Mouse (Mus musculus) hindbrain, postnatal 0 days (tissue): ENCODE measurements at regions not wholly inside any gene's neighbourhood (a gene's known extent, or its start where the extent isn't known, plus 50 kb on each side); places are given as distances from the start of the nearest gene placed in this dataset.
A peak's percentile ranks its signal among the peaks of the same experiment; 100 is the strongest.

ENCODE experiments used
- ATAC-seq: fragments of 200-750 bp; cut with Nextera tagmentation; 2 replicates; pipeline ENCODE4 v1.8.0; 2017; ENCODE audit warnings: mild to moderate bottlenecking, moderate TSS enrichment, moderate library complexity
- DNase-seq: peaks from one replicate; pipeline ENCODE4 v3.0.0-alpha.2; 2015; ENCODE audit warnings: low spot score
- H3K27ac ChIP-seq: fragments of 300-500 bp; sonication (generic); 2 replicates; pipeline ENCODE4 v1.5.1; 2014; ENCODE audit warnings: mild to moderate bottlenecking
- H3K27me3 ChIP-seq: fragments of 300-500 bp; sonication (generic); 2 replicates; pipeline ENCODE4 v1.6.1; 2014; ENCODE audit warnings: low read length, mixed read lengths; ENCODE audit not compliant: insufficient read depth
- H3K36me3 ChIP-seq: fragments of 300-500 bp; sonication (generic); 2 replicates; pipeline ENCODE4 v1.6.1; 2014; ENCODE audit warnings: low read length, mixed read lengths; ENCODE audit not compliant: insufficient read depth
- H3K4me1 ChIP-seq: fragments of 300-500 bp; sonication (generic); 2 replicates; pipeline ENCODE4 v1.6.1; 2014; ENCODE audit warnings: antibody characterized with exemption, low read length, mixed read lengths; ENCODE audit not compliant: insufficient read depth
- H3K4me2 ChIP-seq: fragments of 300-500 bp; sonication (generic); 2 replicates; pipeline ENCODE4 v1.6.1; 2014; ENCODE audit warnings: low read depth, mild to moderate bottlenecking, low read length, moderate library complexity, mixed read lengths
- H3K4me3 ChIP-seq: fragments of 300-500 bp; sonication (generic); 2 replicates; pipeline ENCODE4 v1.5.1; 2014; ENCODE audit warnings: low read length
- H3K9ac ChIP-seq: fragments of 300-500 bp; sonication (generic); replicated peaks from 2 replicates; pipeline ENCODE4 v1.6.1; 2014; ENCODE audit warnings: mild to moderate bottlenecking, low read length, moderate library complexity, mixed read lengths
- H3K9me3 ChIP-seq: fragments of 300-500 bp; sonication (generic); 2 replicates; pipeline ENCODE4 v1.6.1; 2016; ENCODE audit warnings: low read length, mixed read lengths
- CTCF ChIP-seq: IDR thresholded peaks from 2 replicates; pipeline ENCODE4 v1.5.1; 2016; ENCODE audit warnings: antibody characterized with exemption, control low read depth, low read depth
- WGBS: fragments of 180-500 bp; shearing (Covaris S2); extraction: QIAGEN DNeasy Blood & Tissue Kit; methylation state at CpG from one replicate; pipeline ENCODE4 v1.1.7; 2014; 5-methylcytosine and 5-hydroxymethylcytosine counted together

GRCm38 (mm10) chr3:52929827-52930605 lies 87.0 kb downstream of the Cog6 start:
- H3K27ac ChIP-seq, result no peak overlapping the region
- H3K4me1 ChIP-seq, result no peaks in the 10 kb centered on the region
- H3K9ac ChIP-seq, result no peak overlapping the region
- no peak for DNase-seq
- H3K27me3 ChIP-seq, result no peaks in the 10 kb centered on the region
- 82% methylated on average over 13 of the region's 13 CpGs for WGBS
- no peak overlapping the region for H3K4me3 ChIP-seq
- no peak for ATAC-seq
- TF ChIP-seq CTCF, result no peak
- no peak overlapping the region for H3K4me2 ChIP-seq
- no peaks in the 10 kb centered on the region for H3K9me3 ChIP-seq
- no peaks in the 10 kb centered on the region for H3K36me3 ChIP-seq

- DNase-seq, result no peak
- Histone ChIP-seq H3K27ac (no peak overlapping the region), H3K9ac (no peak overlapping the region), H3K4me3 (no peak overlapping the region), H3K9me3 (no peaks in the 10 kb centered on the region), H3K36me3 (no peaks in the 10 kb centered on the region), H3K27me3 (no peaks in the 10 kb centered on the region), H3K4me1 (no peaks in the 10 kb centered on the region), H3K4me2 (no peak overlapping the region)
- 63% methylated on average over 12 of the region's 12 CpGs for WGBS
- no peak for ATAC-seq
- no peak for TF ChIP-seq CTCF
Measured at GRCm38 (mm10) chr3:52927361-52927841, 89.6 kb downstream of the Cog6 start.

- Histone ChIP-seq H3K36me3 (no peaks in the 10 kb centered on the region), H3K4me3 (no peak overlapping the region), H3K9me3 (no peaks in the 10 kb centered on the region), H3K27ac (no peak overlapping the region), H3K9ac (no peak overlapping the region), H3K4me1 (no peaks in the 10 kb centered on the region), H3K27me3 (no peaks in the 10 kb centered on the region), H3K4me2 (no peak overlapping the region)
- 43% methylated on average over 3 of the region's 3 CpGs for WGBS
- ATAC-seq (no peak), DNase-seq (no peak)
- TF ChIP-seq CTCF, result no peak
Measured at GRCm38 (mm10) chr3:52926549-52926948, 90.5 kb downstream of the Cog6 start.

GRCm38 (mm10) chr3:52925223-52925622 lies 91.8 kb downstream of the Cog6 start:
- ATAC-seq, result no peak
- no peaks in the 10 kb centered on the region for H3K4me1 ChIP-seq
- DNase-seq, result peak; percentile 35
- no peak overlapping the region for H3K4me2 ChIP-seq
- H3K27ac ChIP-seq, result no peak overlapping the region
- no peak overlapping the region for H3K9ac ChIP-seq
- WGBS, result 60% methylated on average over 3 of the region's 3 CpGs
- no peaks in the 10 kb centered on the region for H3K9me3 ChIP-seq
- no peaks in the 10 kb centered on the region for H3K27me3 ChIP-seq
- H3K36me3 ChIP-seq, result no peaks in the 10 kb centered on the region
- peak; percentile 60 for TF ChIP-seq CTCF
- no peak overlapping the region for H3K4me3 ChIP-seq

- Histone ChIP-seq H3K4me3 (no peak overlapping the region), H3K9ac (no peak overlapping the region), H3K27me3 (no peaks in the 10 kb centered on the region), H3K36me3 (no peaks in the 10 kb centered on the region), H3K27ac (no peak overlapping the region), H3K4me2 (no peak overlapping the region), H3K4me1 (no peaks in the 10 kb centered on the region), H3K9me3 (no peaks in the 10 kb centered on the region)
- DNase-seq, result no peak
- 44% methylated on average over 2 of the region's 2 CpGs for WGBS
- no peak for TF ChIP-seq CTCF
- no peak for ATAC-seq
Measured at GRCm38 (mm10) chr3:52924631-52925030, 92.4 kb downstream of the Cog6 start.

GRCm38 (mm10) chr3:52923824-52924559 lies 93.0 kb downstream of the Cog6 start:
- no peaks in the 10 kb centered on the region for H3K27me3 ChIP-seq
- DNase-seq (no peak), ATAC-seq (no peak)
- H3K4me2 ChIP-seq, result no peak overlapping the region
- no peak overlapping the region for H3K9ac ChIP-seq
- H3K27ac ChIP-seq, result no peak overlapping the region
- H3K4me1 ChIP-seq, result no peaks in the 10 kb centered on the region
- H3K36me3 ChIP-seq, result no peaks in the 10 kb centered on the region
- 88% methylated on average over 4 of the region's 4 CpGs for WGBS
- H3K9me3 ChIP-seq, result peaks cover under 1% of the 10 kb centered on the region; the same call in 1 of the 2 replicates
- no peak overlapping the region for H3K4me3 ChIP-seq
- no peak for TF ChIP-seq CTCF

- Histone ChIP-seq H3K4me1 (no peaks in the 10 kb centered on the region), H3K4me2 (no peak overlapping the region), H3K36me3 (no peaks in the 10 kb centered on the region), H3K27ac (no peak overlapping the region), H3K9ac (no peak overlapping the region), H3K9me3 (peaks cover 3% of the 10 kb centered on the region; the same call in 1 of the 2 replicates), H3K27me3 (no peaks in the 10 kb centered on the region), H3K4me3 (no peak overlapping the region)
- ATAC-seq (no peak), DNase-seq (no peak)
- no peak for TF ChIP-seq CTCF
- WGBS, result 79% methylated on average over 8 of the region's 8 CpGs
Measured at GRCm38 (mm10) chr3:52922411-52922810, 94.6 kb downstream of the Cog6 start.
